Mouse (Mus musculus): ENCODE data around the gene Erbb2.
"Not testable (repeated sequence)": the region's sequence is repeated elsewhere in the genome, so short reads cannot be mapped to it uniquely, and the experiment has no call there.

The Erbb2 gene

GRCm38 (mm10) chr11:98412273-98412796 lies at the start of gene Erbb2:
Erbb2 (plus strand) TSS chr11:98412470.
- DNase-seq (ENCODE audit: low read depth, low spot score), result peak; percentile 89

- DNase-seq (ENCODE audit: low read depth, low spot score), result no peak
Observed at GRCm38 (mm10) chr11:98363817-98364216, 48.5 kb upstream of the Erbb2 start.

GRCm38 (mm10) chr11:98364410-98364809 lies 47.9 kb upstream of the Erbb2 start:
- no peak for DNase-seq (ENCODE audit: low read depth, low spot score)

- no peak for DNase-seq (ENCODE audit: low read depth, low spot score)
Observed at GRCm38 (mm10) chr11:98366290-98366689, 46.0 kb upstream of the Erbb2 start.

- DNase-seq (ENCODE audit: low read depth, low spot score), result no peak
Observed at GRCm38 (mm10) chr11:98367171-98367862, 45.0 kb upstream of the Erbb2 start.

GRCm38 (mm10) chr11:98367863-98368186 lies 44.4 kb upstream of the Erbb2 start:
- no peak for DNase-seq (ENCODE audit: low read depth, low spot score)

GRCm38 (mm10) chr11:98369337-98369736 lies 42.9 kb upstream of the Erbb2 start:
- DNase-seq (ENCODE audit: low read depth, low spot score), result no peak

GRCm38 (mm10) chr11:98370588-98370987 lies 41.7 kb upstream of the Erbb2 start:
- no peak for DNase-seq (ENCODE audit: low read depth, low spot score)

GRCm38 (mm10) chr11:98371556-98372240 lies 40.6 kb upstream of the Erbb2 start:
- DNase-seq (ENCODE audit: low read depth, low spot score), result peak; percentile 83

GRCm38 (mm10) chr11:98372406-98372805 lies 39.9 kb upstream of the Erbb2 start:
- DNase-seq (ENCODE audit: low read depth, low spot score), result peak; percentile 81

- DNase-seq (ENCODE audit: low read depth, low spot score), result no peak
Observed at GRCm38 (mm10) chr11:98373244-98373643, 39.0 kb upstream of the Erbb2 start.

- DNase-seq (ENCODE audit: low read depth, low spot score), result no peak
Observed at GRCm38 (mm10) chr11:98374266-98374665, 38.0 kb upstream of the Erbb2 start.

GRCm38 (mm10) chr11:98376756-98377155 lies 35.5 kb upstream of the Erbb2 start:
- no peak for DNase-seq (ENCODE audit: low read depth, low spot score)

- no peak for DNase-seq (ENCODE audit: low read depth, low spot score)
Observed at GRCm38 (mm10) chr11:98377787-98378186, 34.5 kb upstream of the Erbb2 start.

GRCm38 (mm10) chr11:98379379-98379778 lies 32.9 kb upstream of the Erbb2 start:
- no peak for DNase-seq (ENCODE audit: low read depth, low spot score)

GRCm38 (mm10) chr11:98380106-98380505 lies 32.2 kb upstream of the Erbb2 start:
- no peak for DNase-seq (ENCODE audit: low read depth, low spot score)

- no peak for DNase-seq (ENCODE audit: low read depth, low spot score)
Observed at GRCm38 (mm10) chr11:98381651-98382050, 30.6 kb upstream of the Erbb2 start.

- DNase-seq (ENCODE audit: low read depth, low spot score), result not testable (repeated sequence)
Observed at GRCm38 (mm10) chr11:98382405-98382804, 29.9 kb upstream of the Erbb2 start.

- no peak for DNase-seq (ENCODE audit: low read depth, low spot score)
Observed at GRCm38 (mm10) chr11:98383261-98384030, 28.8 kb upstream of the Erbb2 start, which contains the start of gene Tcap. Tcap (plus strand) TSS chr11:98383811.

- DNase-seq (ENCODE audit: low read depth, low spot score), result no peak
Observed at GRCm38 (mm10) chr11:98384216-98384615, 28.1 kb upstream of the Erbb2 start.

GRCm38 (mm10) chr11:98384721-98385637 lies 27.3 kb upstream of the Erbb2 start:
- no peak for DNase-seq (ENCODE audit: low read depth, low spot score)

Data from R1 (cell line).